Mouse (Mus musculus): Measurements from ENCODE around the gene Prrt1. TPM values are rescaled to one million over a fixed set of nuclear protein-coding genes. Genes with fewer than 3 reads are reported as not detected.

The Prrt1 gene
- polyA plus RNA-seq, 2 experiments = 0.04 TPM; not detected in 1

DNA sequence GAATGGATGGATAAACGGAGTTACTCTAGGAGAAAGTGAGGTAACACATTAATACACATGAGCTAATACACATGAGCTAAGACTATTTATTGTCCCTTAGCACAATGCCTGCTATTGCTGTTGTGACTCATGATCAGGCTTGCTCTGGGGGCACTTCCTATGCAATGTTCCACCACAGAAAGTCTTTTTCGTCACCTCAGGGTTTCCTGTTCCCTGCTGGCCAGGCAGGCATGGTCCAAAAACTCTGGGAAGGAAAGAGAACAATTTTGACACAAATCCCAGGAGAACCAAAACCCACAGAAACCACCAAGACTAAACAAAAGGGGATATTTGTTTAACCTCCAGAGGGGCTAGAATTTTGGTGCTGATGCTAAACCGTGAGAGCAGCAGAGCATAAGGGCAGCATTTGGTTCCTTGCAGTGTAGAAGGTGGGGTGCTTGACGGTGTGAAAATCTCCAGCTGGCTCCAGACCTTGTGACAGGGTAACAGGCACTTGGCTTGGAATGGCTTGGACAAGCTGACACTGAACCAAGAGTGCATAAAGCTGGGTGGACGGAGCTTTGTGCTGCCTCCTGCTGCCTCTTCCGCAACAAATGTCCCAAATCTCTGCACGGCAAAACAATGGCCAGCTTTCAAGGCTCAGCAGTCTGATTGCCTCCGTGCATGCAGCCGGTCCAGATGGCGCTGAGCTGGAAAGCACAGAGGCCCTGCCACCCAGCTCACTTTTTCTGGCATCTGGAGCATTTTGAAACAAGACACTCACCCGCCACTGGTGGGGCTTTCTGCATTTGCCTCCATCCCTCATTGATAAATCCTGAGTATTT is 11.7 kb downstream of the Prrt1 start:
- TF ChIP-seq EP300 (IDR thresholded peaks at IDR 0.05; ENCODE audit: low read depth) (no peak), CTCF (IDR thresholded peaks at IDR 0.05; ENCODE audit: low read depth) (no peak)
- no peak overlapping the region for H3K9ac ChIP-seq (replicated peaks)
- no peak overlapping the region for H3K4me2 ChIP-seq (ENCODE audit: low read depth)
- no peak for DNase-seq (ENCODE audit: low read depth in 3 of 3, low spot score in 3 of 3)
- ATAC-seq (ENCODE audit: insufficient read depth) = no peak
- WGBS (ENCODE audit: insufficient replicate concordance) = 33% methylated on average over 11 of the region's 11 CpGs
- no peak overlapping the region for H3K4me3 ChIP-seq (ENCODE audit: insufficient read depth in 1 of 2, low read depth in 2 of 2, low read length in 2 of 2)
- H3K27me3 ChIP-seq (ENCODE audit: control insufficient read depth, insufficient read depth, low read length) = no peaks in the 10 kb centered on the region; the same call in 1 of the 2 replicates
- H3K4me1 ChIP-seq (replicated peaks; ENCODE audit: control insufficient read depth in 2 of 2, insufficient read depth in 2 of 2, low read length in 1 of 2) = peaks cover 6 to 12% of the 10 kb centered on the region in 2 experiments
- no peak overlapping the region for H3K27ac ChIP-seq
- no peaks in the 10 kb centered on the region for H3K36me3 ChIP-seq (replicated peaks; ENCODE audit: control insufficient read depth, insufficient read depth, low read depth)
- no peaks in the 10 kb centered on the region for H3K9me3 ChIP-seq (ENCODE audit: control insufficient read depth, low read length)

DNA sequence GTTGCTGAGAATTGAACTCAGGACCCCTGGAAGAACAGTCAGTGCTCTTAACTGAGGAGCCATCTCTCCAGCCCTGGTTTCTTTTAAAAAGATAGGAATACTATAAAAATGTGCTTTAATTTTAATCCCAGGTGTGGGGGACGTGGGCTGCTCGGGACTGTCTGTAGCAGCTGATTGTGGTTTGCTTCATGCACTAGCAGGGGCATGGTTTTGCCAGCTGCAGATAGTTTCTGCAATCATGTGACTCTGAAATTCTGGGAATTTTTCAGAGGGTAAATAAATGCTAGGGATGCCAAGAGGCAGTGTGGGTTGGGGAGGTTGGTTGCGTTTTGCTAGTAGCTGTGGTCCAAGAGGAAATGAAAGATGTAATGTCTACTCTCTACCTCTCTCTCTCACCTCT is 12.6 kb downstream of the Prrt1 start:
- 49% methylated on average over 3 of the region's 3 CpGs for WGBS (ENCODE audit: insufficient replicate concordance)
- no peak for TF ChIP-seq CTCF (IDR thresholded peaks at IDR 0.05; ENCODE audit: low read depth)
- no peak for TF ChIP-seq EP300 (IDR thresholded peaks at IDR 0.05; ENCODE audit: low read depth)

DNA sequence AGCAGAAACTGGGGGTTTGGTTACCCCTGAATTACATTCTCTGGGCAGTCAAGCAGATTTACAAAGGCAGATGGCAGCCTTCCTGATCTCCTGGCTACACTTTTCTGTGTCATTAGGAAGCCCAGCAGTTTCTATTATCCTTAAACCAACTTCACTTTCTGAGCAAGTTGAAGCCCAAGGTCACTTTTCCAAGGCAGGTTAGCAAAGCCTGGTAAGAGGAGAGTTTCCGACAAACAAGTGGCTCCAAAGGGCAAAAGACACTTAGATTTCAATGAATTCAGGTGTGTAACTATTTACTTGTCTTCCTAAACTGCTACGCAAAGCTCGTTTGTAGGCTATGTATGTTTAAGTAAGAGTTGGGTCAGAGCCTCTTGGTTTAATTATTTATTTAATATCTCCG is 14.0 kb downstream of the Prrt1 start:
- H3K4me2 ChIP-seq (ENCODE audit: low read depth) = no peak overlapping the region
- no peaks in the 10 kb centered on the region for H3K9me3 ChIP-seq (ENCODE audit: control insufficient read depth, low read length)
- H3K9ac ChIP-seq (replicated peaks) = no peak overlapping the region
- no peaks in the 10 kb centered on the region; the same call in 1 of the 2 replicates for H3K27me3 ChIP-seq (ENCODE audit: control insufficient read depth, insufficient read depth, low read length)
- DNase-seq (ENCODE audit: low read depth in 3 of 3, low spot score in 3 of 3) = no peak
- H3K4me1 ChIP-seq (replicated peaks; ENCODE audit: control insufficient read depth in 2 of 2, insufficient read depth in 2 of 2, low read length in 1 of 2) = peaks cover 13 to 26% of the 10 kb centered on the region in 2 experiments
- 67% methylated on average over 4 of the region's 4 CpGs for WGBS (ENCODE audit: insufficient replicate concordance)
- no peaks in the 10 kb centered on the region for H3K36me3 ChIP-seq (replicated peaks; ENCODE audit: control insufficient read depth, insufficient read depth, low read depth)
- H3K4me3 ChIP-seq (ENCODE audit: insufficient read depth in 1 of 2, low read depth in 2 of 2, low read length in 2 of 2) = no peak overlapping the region
- no peak for ATAC-seq (ENCODE audit: insufficient read depth)
- no peak overlapping the region for H3K27ac ChIP-seq
- TF ChIP-seq CTCF (IDR thresholded peaks at IDR 0.05; ENCODE audit: low read depth) (no peak), EP300 (IDR thresholded peaks at IDR 0.05; ENCODE audit: low read depth) (no peak)

More for the DNA sequence above, 12.6 kb downstream of the Prrt1 start:
- no peaks in the 10 kb centered on the region; the same call in 1 of the 2 replicates for H3K27me3 ChIP-seq (ENCODE audit: control insufficient read depth, insufficient read depth, low read length)
- DNase-seq (ENCODE audit: low read depth in 3 of 3, low spot score in 3 of 3) = no peak
- peaks cover 10 to 19% of the 10 kb centered on the region in 2 experiments for H3K4me1 ChIP-seq (replicated peaks; ENCODE audit: control insufficient read depth in 2 of 2, insufficient read depth in 2 of 2, low read length in 1 of 2)
- no peak overlapping the region for H3K9ac ChIP-seq (replicated peaks)
- ATAC-seq (ENCODE audit: insufficient read depth) = no peak
- no peaks in the 10 kb centered on the region for H3K36me3 ChIP-seq (replicated peaks; ENCODE audit: control insufficient read depth, insufficient read depth, low read depth)
- no peak overlapping the region for H3K4me2 ChIP-seq (ENCODE audit: low read depth)
- H3K9me3 ChIP-seq (ENCODE audit: control insufficient read depth, low read length) = no peaks in the 10 kb centered on the region
- no peak overlapping the region for H3K4me3 ChIP-seq (ENCODE audit: insufficient read depth in 1 of 2, low read depth in 2 of 2, low read length in 2 of 2)
- H3K27ac ChIP-seq = no peak overlapping the region

DNA sequence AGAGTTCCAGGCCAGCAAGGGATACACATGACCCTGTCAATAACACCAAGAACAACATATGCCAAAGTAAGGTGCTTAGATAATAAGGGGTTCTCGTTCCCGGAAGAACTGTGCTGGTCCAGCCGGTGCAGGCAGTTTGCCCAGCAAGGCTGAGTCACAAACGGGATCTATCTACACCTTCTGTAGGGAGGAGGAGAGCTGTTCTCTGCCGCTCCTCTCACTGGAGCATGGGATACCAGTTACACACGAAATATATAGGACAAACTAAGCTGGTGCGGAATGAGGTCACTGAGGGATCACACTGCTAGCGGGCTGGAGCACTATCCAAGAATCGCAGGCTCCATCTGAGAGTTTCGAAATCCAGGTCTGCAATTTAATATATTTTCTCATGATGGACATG is 14.6 kb downstream of the Prrt1 start:
- DNase-seq (ENCODE audit: low read depth in 3 of 3, low spot score in 3 of 3) (no peak), ATAC-seq (ENCODE audit: insufficient read depth) (no peak)
- Histone ChIP-seq H3K4me1 (replicated peaks; ENCODE audit: control insufficient read depth in 2 of 2, insufficient read depth in 2 of 2, low read length in 1 of 2) (peaks cover 13 to 26% of the 10 kb centered on the region in 2 experiments), H3K9me3 (ENCODE audit: control insufficient read depth, low read length) (no peaks in the 10 kb centered on the region), H3K36me3 (replicated peaks; ENCODE audit: control insufficient read depth, insufficient read depth, low read depth) (no peaks in the 10 kb centered on the region; the same call in 1 of the 2 replicates), H3K27ac (no peak overlapping the region), H3K4me2 (ENCODE audit: low read depth) (no peak overlapping the region), H3K4me3 (ENCODE audit: insufficient read depth in 1 of 2, low read depth in 2 of 2, low read length in 2 of 2) (no peak overlapping the region), H3K27me3 (ENCODE audit: control insufficient read depth, insufficient read depth, low read length) (no peaks in the 10 kb centered on the region; the same call in 1 of the 2 replicates), H3K9ac (replicated peaks) (no peak overlapping the region)
- TF ChIP-seq EP300 (IDR thresholded peaks at IDR 0.05; ENCODE audit: low read depth) = no peak
- no peak for TF ChIP-seq CTCF (IDR thresholded peaks at IDR 0.05; ENCODE audit: low read depth)
- WGBS (ENCODE audit: insufficient replicate concordance) = 64% methylated on average over 10 of the region's 10 CpGs

DNA sequence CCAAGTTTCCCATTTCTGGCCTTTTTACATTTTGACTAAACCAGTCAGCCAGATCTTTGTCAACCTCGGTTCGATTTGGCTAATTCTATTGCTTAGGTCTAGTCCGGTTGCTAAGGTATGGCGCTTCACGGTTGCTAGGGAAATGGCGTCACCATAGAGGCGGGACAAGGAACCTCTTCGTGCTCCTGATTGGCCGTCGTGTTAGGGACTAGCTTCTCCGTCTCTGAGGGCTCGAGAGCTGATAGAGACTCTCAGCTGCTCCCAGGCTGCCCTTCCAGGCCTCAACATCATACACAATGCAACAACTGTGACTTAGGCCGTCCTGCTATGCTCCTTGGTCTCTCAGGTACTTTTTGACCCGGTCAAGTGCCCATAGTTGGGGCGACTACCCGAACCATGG is 15.3 kb downstream of the Prrt1 start, which contains the start of gene Fkbpl:
Fkbpl (plus strand) TSS at position 157 of the 400 bp plus-strand sequence.
- under 1% methylated on average over 16 of the region's 16 CpGs for WGBS (ENCODE audit: insufficient replicate concordance)

More for the DNA sequence above, 15.3 kb downstream of the Prrt1 start, which contains the start of gene Fkbpl:
- TF ChIP-seq EP300 (IDR thresholded peaks at IDR 0.05; ENCODE audit: low read depth) (no peak), CTCF (IDR thresholded peaks at IDR 0.05; ENCODE audit: low read depth) (no peak)
- Histone ChIP-seq H3K4me1 (replicated peaks; ENCODE audit: control insufficient read depth in 2 of 2, insufficient read depth in 2 of 2, low read length in 1 of 2) (peaks cover 13 to 26% of the 10 kb centered on the region in 2 experiments), H3K27me3 (ENCODE audit: control insufficient read depth, insufficient read depth, low read length) (no peaks in the 10 kb centered on the region; the same call in 1 of the 2 replicates), H3K9ac (replicated peaks) (peak within 1 kb of the TSS; percentile 61), H3K4me2 (ENCODE audit: low read depth) (peak within 1 kb of the TSS; percentile 72), H3K4me3 (ENCODE audit: insufficient read depth in 1 of 2, low read depth in 2 of 2, low read length in 2 of 2) (peak within 1 kb of the TSS; percentile 58 to 90), H3K9me3 (ENCODE audit: control insufficient read depth, low read length) (no peaks in the 10 kb centered on the region), H3K36me3 (replicated peaks; ENCODE audit: control insufficient read depth, insufficient read depth, low read depth) (no peaks in the 10 kb centered on the region; the same call in 1 of the 2 replicates), H3K27ac (peak within 1 kb of the TSS; percentile 57)
- DNase-seq (ENCODE audit: low read depth in 3 of 3, low spot score in 3 of 3) (peak; percentile 92 to 94 (median 93)), ATAC-seq (ENCODE audit: insufficient read depth) (peak; percentile 51)
